Mouse (Mus musculus): ENCODE data around the gene Parn. TPM values are rescaled to one million over a fixed set of nuclear protein-coding genes. Genes with fewer than 3 reads are reported as not detected.

Gene Parn
- polyA plus RNA-seq, 1 experiment from 2014 or later, result 36.8 TPM

Other genes with a start within 250 kb of the Parn start
- gene Bfar, start 3.7 kb upstream of the Parn start, polyA plus RNA-seq (2014; fragmentation: Nextera tagmentation; extraction: Ambion mirVana), result 53.8 and 54.9 TPM in 2 replicates
- 6.5 and 7.2 TPM in 2 replicates for gene 3110001I22Rik, start 3.8 kb upstream of the Parn start, polyA plus RNA-seq (2014; fragmentation: Nextera tagmentation; extraction: Ambion mirVana)
- gene Pla2g10, start 62.8 kb upstream of the Parn start, polyA plus RNA-seq (2014; fragmentation: Nextera tagmentation; extraction: Ambion mirVana), result 20.7 and 27.3 TPM in 2 replicates
- 57.1 and 57.7 TPM in 2 replicates for gene Rrn3, start 112.5 kb upstream of the Parn start, polyA plus RNA-seq (2014; fragmentation: Nextera tagmentation; extraction: Ambion mirVana)
- gene Ntan1, start 150.7 kb upstream of the Parn start, polyA plus RNA-seq (2014; fragmentation: Nextera tagmentation; extraction: Ambion mirVana), result 189 and 216 TPM in 2 replicates
- gene Pdxdc1, start 235.0 kb upstream of the Parn start, polyA plus RNA-seq (2014; fragmentation: Nextera tagmentation; extraction: Ambion mirVana), result 103 and 113 TPM in 2 replicates
- gene Mpv17l, start 235.0 kb upstream of the Parn start, polyA plus RNA-seq (2014; fragmentation: Nextera tagmentation; extraction: Ambion mirVana), result 6.9 and 9.7 TPM in 2 replicates